Mouse (Mus musculus): ENCODE measurements around the gene S100a13.

S100a13 gene

DNA sequence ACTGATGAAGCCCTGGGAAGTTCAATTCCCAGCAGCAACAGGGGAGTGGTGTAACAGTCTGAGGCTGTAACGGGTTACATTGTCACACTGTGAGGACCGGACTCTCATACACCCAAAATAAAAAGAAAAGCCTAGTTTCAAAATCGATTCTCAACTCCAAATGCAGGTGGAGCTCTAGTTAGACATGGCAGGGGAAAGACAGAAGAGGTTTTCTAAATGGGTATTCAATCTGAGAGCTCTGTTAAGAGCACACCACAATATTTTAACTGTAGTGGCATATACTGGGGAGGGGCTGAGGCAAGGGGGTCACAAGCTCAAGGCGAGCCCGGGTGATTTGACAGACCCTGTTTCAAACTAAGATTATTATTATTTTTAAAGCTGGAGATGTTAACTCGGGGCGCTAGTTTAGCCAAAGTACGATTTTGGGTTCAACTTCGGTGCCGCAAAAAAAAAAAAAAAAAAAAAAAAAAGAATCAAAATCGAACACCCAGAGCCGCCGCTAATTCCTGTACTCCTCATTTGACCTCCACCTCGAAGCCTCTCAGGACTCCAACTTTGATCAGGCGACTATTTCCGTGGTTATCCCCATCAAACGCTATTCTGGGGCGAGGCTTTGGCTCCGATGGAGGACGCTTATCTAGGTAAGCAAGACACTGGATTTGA, 5.8 kb upstream of the S100a13 start:
- DNase-seq (ENCODE audit: low spot score) = peak; percentile 47

DNA sequence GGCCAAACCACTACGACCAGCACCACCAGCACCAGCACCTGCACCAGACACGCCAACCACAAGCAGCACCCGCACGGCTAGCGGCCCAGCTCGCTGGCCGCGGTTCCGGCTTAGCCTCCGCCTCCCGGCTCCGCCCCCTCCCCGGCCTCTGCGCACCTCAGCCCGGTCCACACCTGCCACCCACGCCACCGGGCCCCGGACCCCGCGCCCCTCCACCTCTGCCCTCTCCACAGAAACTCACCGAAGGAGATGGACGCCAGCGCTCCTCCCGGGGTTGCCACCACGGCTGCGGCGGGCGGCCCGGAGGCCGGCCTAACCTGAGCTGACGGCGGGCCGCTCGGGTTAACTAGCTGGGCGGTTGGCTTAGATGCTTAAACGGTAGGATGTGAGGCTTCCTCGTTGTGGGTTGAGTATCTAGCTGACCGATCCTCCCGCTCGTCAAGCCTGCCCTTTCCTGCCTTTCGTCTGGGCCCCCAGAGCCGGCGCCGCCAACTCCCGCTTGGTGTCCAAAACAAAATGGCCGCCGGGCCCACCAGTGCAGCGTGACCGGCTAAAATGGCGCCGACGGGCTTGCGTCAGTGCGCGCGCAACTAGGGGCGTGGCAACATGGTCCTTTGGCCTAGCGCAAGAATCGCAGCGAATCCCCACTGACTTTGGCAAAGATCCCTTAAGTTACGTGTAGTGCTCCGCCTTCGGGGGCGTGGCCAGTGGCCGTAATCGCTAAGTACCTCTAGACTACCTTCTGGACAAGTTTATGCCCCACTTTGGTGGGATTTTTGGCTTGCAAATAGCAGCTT, 5.1 kb upstream of the S100a13 start, which contains the start of gene Chtop:
TSS of gene Chtop (minus strand) at position 549 of the 797 bp plus-strand sequence.
- peak; percentile 100 for DNase-seq (ENCODE audit: low spot score)

- no peak for DNase-seq (ENCODE audit: low spot score)
Measured at GRCm38 (mm10) chr3:90509747-90510123, 4.5 kb upstream of the S100a13 start.

- no peak for DNase-seq (ENCODE audit: low spot score)
Measured at GRCm38 (mm10) chr3:90512276-90512675, 2.0 kb upstream of the S100a13 start.

GRCm38 (mm10) chr3:90512948-90513642, 1.1 kb upstream of the S100a13 start:
- no peak for DNase-seq (ENCODE audit: low spot score)

DNA sequence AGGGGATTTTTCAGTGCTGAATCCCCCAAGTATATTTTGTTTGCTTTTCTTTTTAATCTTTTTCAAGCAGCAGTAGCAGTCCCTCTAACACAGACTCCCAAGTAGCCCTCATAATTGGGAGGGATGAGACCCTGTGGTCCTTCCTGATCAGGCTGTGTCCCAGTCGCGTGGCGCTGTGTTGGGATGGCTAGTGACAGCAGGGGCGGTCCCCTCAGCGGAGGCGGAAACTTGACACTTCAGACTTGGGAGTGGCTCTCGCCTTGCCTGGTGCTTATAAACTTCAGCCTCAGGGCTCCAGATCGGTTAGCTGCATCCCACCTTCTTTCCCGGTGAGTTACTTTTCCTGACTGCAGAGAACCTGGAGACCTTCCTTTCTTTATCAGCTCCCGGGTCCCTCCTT, 456 bp downstream of the S100a13 start:
- peak; percentile 71 for DNase-seq (ENCODE audit: low spot score)

- DNase-seq (ENCODE audit: low spot score) = peak; percentile 27
Measured at GRCm38 (mm10) chr3:90515242-90515641, 1.0 kb downstream of the S100a13 start.

- no peak for DNase-seq (ENCODE audit: low spot score)
Measured at GRCm38 (mm10) chr3:90515789-90516188, 1.6 kb downstream of the S100a13 start.

DNA sequence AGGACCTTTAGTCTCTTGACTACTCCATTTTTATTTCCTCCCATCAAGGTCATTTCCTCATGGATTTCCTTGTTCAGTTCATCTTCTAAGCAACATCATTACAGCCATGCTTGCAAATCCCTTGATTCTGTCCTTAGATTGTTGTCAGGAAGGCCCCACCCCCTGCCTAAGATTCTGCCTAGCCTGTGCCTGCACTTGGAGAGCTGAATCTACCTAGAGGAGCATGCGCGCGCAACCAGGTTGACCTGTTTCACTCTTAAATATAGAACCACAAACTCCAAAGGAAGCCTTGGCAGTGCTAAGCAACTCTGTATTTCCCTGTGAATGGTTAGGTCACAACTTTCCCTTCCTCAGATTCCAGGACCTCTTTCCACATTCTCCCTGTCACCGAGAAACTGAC, 3.5 kb downstream of the S100a13 start:
- DNase-seq (ENCODE audit: low spot score) = no peak

DNA sequence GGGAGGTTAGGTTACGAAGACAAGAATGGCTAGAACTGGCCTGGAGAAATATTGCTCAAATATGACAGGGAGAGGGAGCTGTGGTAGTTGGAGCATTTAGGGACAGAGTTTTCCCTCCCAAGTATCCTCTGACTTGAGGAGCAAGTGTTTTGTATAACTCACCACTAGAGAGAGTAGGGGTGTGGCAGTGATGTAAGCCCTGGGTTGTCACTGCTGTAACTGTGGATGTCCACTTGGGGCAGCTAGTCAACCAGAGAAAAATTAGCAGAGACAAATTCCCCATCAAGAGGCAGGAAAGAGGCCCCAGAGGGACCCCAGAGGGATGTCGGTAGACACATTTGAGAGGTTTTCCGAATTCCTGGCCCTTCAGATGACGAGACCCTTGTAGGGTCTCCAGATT, 11.2 kb downstream of the S100a13 start:
- peak; percentile 89 for DNase-seq (ENCODE audit: low spot score)

DNA sequence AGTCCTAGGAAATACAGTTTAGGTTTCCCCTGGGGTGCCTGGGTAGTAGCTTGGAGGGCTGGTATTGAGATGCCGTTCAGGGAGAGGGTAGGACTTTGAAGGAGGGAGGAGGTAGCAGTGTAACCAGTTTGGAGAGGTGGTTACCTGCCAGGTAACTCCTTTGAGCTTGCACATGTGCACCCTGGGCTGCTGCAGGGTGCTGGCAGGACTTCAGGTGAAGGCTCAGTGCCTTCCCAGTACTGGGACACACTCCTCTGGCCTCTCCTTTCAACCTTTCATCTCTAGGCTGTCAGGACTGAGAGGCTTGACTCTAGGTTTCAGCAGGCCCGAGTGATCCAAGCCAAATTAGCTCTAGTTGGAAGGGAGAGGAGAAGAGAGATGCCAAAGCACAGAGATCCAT, 11.8 kb downstream of the S100a13 start:
- peak; percentile 25 for DNase-seq (ENCODE audit: low spot score)

GRCm38 (mm10) chr3:90526580-90526979, 12.3 kb downstream of the S100a13 start, which contains the start of gene S100a14:
TSS of gene S100a14 (plus strand) at chr3:90526856.
- peak; percentile 46 for DNase-seq (ENCODE audit: low spot score)

GRCm38 (mm10) chr3:90527291-90527873, 13.1 kb downstream of the S100a13 start:
- DNase-seq (ENCODE audit: low spot score) = no peak

GRCm38 (mm10) chr3:90531713-90532112, 17.5 kb downstream of the S100a13 start:
- no peak for DNase-seq (ENCODE audit: low spot score)

DNA sequence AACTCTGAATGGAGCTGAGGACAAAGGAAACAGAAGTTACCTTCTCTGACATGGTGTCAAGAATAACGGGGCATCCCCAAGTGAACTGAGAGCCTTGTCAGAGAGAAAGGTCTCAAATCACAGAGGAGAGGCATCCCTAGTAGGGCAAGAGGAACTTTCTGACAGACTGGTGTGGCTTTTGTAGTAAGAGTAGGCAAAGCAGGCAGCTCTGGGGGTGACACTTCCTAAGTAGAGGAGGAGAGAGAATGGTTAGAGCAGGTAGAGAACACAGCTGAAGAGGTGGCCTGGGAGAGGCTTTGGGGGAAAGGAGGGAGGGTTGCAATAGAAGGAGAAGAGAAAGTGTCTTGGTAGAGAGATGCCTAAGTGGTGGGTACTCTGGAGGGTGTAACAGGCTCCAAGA, 21.2 kb downstream of the S100a13 start:
- no peak for DNase-seq (ENCODE audit: low spot score)

DNA sequence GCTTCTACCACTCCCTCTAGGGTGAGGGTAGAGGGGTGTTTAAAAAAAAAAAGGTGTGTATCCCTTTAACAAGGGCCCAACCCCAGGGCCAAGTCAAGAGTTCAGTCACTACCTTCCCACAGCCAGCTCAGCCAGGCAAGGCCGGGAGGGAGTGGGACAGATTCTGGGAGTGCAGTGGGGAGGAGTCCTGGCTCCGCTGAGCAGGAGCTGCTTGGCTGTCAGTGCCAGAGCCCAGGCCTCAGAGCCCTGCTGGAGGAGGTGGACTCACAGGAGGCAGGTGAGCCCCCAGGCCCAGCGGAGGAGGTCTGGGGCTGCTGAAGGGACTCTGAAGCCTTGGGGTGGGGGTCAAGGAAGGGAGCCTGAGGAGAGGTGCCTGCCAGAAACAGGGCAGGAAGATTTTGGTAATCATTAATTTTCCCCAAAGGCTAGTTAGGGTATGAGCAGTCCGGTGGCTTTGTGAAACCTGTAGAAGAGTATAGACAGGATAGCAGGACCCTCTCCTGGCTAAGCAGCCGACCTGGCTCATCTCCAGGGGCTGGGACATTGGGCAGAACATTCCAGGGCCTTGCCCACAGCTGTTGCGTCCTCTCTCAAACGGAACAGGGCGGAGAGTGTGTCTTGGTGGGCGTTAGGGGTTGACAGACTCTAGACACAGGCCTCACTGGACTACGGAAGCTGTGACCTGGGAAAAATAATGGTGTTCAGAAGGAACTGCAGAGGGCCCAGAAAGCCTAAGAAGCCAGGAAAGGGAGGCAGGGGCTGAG, 23.1 kb downstream of the S100a13 start, which contains the start of gene S100a16:
TSS of gene S100a16 (plus strand) at position 114 of the 764 bp plus-strand sequence.
- peak; percentile 74 for DNase-seq (ENCODE audit: low spot score)

GRCm38 (mm10) chr3:90537905-90538296, 23.7 kb downstream of the S100a13 start:
- no peak for DNase-seq (ENCODE audit: low spot score)

DNA sequence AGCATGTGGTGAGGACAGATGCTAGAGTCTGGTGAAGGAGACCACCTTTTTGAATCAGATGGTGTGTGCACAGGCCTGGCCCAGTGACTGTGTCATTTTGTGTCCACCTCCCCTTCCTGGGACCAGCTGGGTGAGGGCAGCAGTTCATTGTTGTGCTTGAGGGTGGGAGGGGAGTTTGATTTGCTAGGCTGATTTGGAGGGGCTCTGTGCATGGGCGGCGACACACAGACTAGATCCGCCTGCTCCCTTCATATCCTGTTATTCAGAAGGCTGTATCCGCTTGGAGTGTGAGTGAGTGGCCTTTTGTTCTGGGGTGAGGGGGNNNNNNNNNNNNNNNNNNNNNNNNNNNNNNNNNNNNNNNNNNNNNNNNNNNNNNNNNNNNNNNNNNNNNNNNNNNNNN, 26.7 kb downstream of the S100a13 start:
- no peak for DNase-seq (ENCODE audit: low spot score)

DNA sequence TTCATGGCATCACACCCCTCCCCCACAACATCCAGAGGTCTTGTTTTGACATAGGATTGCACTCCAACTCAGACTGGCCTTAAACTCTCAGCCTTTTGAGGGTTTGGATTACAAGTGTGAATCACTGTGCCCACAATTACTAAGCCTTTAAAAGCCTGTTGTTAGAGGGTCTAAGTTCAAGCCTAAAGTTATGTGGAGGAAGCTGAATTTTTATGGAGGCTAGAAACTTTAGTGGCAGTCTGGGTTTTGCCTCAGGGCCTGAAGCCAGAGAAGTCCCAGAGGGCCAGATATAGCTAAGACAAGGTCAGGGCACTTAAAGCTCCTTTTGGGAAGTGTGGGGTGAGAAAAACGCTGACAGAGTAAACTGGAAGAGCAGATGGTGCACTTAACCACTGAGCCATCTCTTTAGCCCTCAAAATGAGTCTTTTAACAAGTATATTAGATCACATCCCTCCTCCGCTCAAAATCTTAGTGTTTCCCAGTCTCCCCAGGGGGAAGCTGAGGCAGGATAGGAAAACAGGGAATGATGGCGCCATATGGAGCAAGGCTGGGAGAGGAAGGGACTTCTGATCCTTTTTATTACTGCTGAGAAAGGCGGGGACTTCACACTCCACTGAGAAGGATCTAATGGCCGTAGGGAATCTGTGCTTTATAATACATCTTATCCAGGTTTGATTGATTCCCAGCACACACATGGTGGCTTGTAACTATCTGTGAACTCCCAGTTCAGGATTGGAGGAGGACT, 35.6 kb downstream of the S100a13 start:
- DNase-seq (ENCODE audit: low spot score) = no peak

DNA sequence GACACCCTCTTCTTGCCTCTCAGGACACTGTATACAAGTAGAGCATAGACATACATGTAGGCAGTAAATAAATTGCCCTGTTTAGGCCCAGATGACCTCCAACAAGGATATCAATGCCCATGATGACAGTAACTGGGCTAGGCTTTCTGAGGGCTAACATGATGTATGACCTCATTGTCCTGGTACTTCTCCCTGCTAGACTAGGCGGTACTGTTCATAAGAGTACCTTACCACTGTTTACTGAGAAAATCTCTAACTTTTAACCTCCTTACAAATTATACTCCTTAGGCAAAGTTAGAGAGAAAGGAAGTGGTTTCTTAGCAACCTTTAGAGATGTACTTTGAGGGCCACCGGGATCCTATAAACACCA, 36.2 kb downstream of the S100a13 start:
- no peak for DNase-seq (ENCODE audit: low spot score)

DNA sequence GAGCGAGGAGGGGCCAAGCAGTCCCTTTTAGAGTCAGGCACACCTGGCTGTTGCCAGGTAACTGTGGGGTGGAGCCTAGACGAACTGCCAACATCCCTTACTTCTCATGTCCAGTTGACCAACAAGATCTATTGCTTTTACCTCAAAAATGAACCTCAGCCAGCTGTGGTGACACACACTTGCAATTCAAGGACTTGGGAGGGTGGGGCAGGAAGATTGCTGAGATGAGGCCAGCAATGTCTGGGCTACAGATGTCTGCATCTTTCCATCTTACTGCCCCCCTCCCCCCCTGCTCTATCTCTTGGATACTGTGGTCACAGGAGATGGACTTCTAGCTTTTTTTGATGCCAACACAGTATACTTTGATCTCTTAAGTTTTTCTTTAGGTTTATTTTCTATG, 38.0 kb downstream of the S100a13 start:
- DNase-seq (ENCODE audit: low spot score) = no peak

Data from MN1 (cell line).